Mouse (Mus musculus) adrenal gland, adult (tissue): ENCODE data around the gene Dio2.

Source experiments
- DNase-seq, 2 experiments: peaks; one replicate each; pipeline ENCODE4 v3.0.0; 2022 to 2023; ENCODE audit warnings: low spot score in 1 of 2; ENCODE audit not compliant: inconsistent age in 2 of 2

Gene Dio2

GRCm38 (mm10) chr12:90738388-90739223 lies at the start of gene Dio2:
Dio2 (minus strand) TSS chr12:90738438.
- DNase-seq, result peak; percentile 5 to 65

DNA sequence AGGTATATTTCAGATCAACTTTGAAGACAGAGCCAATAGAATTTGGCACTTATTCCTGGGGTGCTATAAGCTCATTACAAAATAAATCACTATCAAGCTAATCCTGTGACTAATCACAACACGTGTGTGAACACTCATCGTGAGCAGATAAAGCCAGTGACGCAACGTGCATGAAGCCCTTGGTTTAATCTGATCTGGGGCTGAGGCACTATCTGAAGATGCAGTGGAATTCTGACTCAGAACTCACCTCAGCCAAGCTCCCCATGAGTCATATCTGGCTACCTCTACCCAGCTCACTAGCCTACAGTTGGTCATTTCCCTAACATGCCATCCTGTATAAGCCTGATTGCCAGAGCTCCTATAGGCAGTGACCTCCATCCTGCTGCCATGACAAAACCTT lies 43.2 kb upstream of the Dio2 start:
- DNase-seq, result peak in 1 of 2 experiments; percentile 18

- DNase-seq, result no peak
Observed at GRCm38 (mm10) chr12:90744752-90745151, 6.5 kb upstream of the Dio2 start.

GRCm38 (mm10) chr12:90743633-90744032 lies 5.4 kb upstream of the Dio2 start:
- DNase-seq, result no peak

DNA sequence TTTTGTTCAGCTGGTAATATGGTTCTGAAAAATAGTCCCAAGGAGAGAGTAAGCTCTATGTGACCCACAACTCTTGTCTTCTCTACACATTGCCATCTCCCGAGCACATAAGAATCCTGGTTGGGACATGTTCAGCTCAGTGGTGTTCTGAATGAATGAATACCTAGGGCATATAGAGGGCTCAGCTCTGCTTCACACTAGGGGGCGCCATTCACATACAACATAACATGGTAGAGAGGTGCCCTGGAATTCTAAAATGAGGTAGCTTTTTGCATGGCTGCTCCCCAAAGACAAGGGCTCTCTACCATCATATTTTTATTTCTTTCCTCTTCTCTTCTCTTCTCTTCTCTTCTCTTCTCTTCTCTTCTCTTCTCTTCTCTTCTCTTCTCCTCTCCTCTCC lies 2.2 kb upstream of the Dio2 start:
- peak; percentile 39 to 84 for DNase-seq

DNA sequence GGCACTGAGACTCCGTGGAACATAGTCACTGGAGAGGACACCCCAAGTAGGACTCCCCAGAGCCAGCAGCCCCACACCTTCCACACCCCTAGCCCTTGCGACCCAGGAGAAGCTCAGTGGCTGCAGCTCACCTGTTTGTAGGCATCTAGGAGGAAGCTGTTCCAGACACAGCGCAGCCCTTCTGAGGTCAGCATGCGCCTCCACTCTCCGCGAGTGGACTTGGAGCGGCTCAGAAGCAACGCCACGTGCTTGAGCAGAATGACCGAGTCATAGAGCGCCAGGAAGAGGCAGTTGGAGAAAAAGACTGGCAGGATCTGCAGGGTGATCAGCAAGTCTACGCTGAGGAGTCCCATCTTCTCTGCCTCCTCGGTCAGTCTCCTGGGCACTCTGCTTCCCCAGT lies 306 bp downstream of the Dio2 start:
- DNase-seq, result no peak

- DNase-seq, result no peak
Observed at GRCm38 (mm10) chr12:90735447-90735846, 2.8 kb downstream of the Dio2 start.

GRCm38 (mm10) chr12:90734503-90734902 lies 3.7 kb downstream of the Dio2 start:
- DNase-seq, result peak in 1 of 2 experiments; percentile 13

DNA sequence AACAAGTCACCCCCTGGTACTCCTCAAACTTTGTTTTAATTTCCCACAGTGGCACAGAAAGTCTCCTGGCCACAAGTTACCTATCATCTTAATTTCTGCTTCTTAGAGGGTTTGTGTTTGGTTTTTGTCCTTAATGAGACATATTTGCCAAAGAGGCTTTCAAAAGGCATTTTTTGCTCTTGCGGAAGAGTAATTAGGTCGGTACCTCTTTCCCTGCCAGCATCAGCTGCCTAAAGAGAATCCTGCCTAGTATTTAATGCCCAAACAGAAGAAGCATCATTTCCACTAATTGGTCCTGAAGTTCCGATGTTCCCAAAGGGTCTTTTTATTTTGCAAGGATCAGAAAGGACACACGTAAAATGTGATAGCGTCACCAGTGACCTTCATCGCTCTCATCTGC lies 4.5 kb downstream of the Dio2 start:
- DNase-seq, result peak in 1 of 2 experiments; percentile 12

- peak; percentile 39 to 80 for DNase-seq
Observed at GRCm38 (mm10) chr12:90729648-90730047, 8.6 kb downstream of the Dio2 start.

- DNase-seq, result no peak
Observed at GRCm38 (mm10) chr12:90725107-90725506, 13.1 kb downstream of the Dio2 start.

GRCm38 (mm10) chr12:90724644-90725043 lies 13.6 kb downstream of the Dio2 start:
- no peak for DNase-seq

DNA sequence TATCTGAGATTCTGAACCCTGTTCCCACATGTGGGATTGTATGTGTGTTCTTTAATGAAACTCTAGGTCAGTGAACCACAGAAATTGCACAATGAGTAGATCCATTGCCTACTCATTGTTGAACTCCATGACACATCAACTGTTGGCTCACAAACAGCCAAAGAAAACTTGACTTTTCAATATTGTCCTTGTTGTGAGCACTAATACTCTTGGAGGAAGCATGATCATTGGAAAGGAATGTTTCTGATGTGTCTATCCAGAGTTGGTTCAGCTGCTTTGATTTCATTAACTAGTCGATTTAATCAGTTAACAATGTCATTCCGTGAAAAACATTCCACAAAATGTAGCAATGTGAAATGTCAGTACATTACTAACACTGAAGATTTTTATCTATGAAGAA lies 44.1 kb downstream of the Dio2 start:
- no peak for DNase-seq
